Mouse (Mus musculus) spleen, adult 10 weeks (tissue): Measurements from ENCODE around the gene 4933425L06Rik. TPM values are rescaled to one million over a fixed set of nuclear protein-coding genes. Genes with fewer than 3 reads are reported as not detected.

ENCODE experiments used
- polyA plus RNA-seq: library from polyadenylated mRNA; stranded (reverse); fragments of 350-450 nt; fragmentation: Illumina TruSeq; extraction: RNeasy Lipid Tissue Mini Kit (QIAGEN cat#74804); gene quantifications from one replicate; pipeline ENCODE4 v1.2.3, GENCODE M21; 2015; ENCODE audit warnings: low replicate concordance; ENCODE audit not compliant: insufficient read depth

The 4933425L06Rik gene
- not detected for polyA plus RNA-seq

GRCm38 (mm10) chr13:105081862-105082261 lies at the start of gene 4933425L06Rik:
Gene 4933425L06Rik (plus strand): TSS chr13:105082122.

DNA sequence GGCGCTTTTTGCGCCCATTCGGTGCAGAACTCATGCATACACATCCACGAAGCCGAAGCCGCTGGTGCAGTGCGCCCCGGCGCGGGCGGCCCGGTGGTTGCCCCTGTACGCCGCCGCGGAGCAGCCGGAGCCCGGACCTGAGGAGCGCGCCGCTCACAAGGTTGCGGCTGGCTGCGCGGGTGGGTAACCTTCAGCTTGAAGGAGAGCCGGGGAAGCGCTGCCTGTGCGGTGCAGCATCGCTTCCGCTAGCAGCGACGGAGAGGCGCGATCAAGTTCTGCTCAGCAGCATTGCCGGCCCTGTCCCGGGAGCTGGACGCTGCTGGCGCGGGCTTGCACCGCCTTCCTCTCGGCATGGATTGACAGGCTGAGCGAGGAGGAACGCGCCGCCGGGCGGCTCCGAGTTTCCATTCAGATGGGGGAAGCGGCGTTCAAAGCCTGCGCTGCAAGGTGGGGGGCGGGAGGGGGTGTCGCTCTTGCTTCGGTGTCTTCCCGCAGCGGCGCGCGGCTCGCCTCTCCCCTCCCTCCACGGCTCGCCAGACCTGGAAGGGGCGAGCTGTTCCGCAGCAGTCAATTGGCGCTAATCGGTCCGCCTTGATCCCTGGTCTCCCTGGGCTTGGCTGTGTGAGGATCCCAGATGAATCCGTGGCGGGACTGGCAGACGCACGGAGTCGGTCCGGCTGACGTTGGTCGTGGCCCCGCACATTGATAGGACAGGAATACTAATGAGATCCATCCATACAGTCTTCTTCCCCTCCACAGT lies 27.6 kb upstream of the 4933425L06Rik start, which contains the start of gene Rgs7bp:
Rgs7bp (minus strand) TSS at position 750 of the 760 bp plus-strand sequence.

Other genes starting within 250 kb of the 4933425L06Rik start
- not detected for gene Shisal2b, start 218.2 kb upstream of the 4933425L06Rik start, polyA plus RNA-seq
- 1.8 TPM for gene Rgs7bp, start 27.2 kb upstream of the 4933425L06Rik start, polyA plus RNA-seq
- gene Rnf180, start 212.7 kb downstream of the 4933425L06Rik start, polyA plus RNA-seq: 3.4 TPM